Mouse (Mus musculus): ENCODE measurements at regions not wholly inside any gene's neighbourhood (a gene's known extent, or its start where the extent isn't known, plus 50 kb on each side); places are given as distances from the start of the nearest gene placed in this dataset.

DNA sequence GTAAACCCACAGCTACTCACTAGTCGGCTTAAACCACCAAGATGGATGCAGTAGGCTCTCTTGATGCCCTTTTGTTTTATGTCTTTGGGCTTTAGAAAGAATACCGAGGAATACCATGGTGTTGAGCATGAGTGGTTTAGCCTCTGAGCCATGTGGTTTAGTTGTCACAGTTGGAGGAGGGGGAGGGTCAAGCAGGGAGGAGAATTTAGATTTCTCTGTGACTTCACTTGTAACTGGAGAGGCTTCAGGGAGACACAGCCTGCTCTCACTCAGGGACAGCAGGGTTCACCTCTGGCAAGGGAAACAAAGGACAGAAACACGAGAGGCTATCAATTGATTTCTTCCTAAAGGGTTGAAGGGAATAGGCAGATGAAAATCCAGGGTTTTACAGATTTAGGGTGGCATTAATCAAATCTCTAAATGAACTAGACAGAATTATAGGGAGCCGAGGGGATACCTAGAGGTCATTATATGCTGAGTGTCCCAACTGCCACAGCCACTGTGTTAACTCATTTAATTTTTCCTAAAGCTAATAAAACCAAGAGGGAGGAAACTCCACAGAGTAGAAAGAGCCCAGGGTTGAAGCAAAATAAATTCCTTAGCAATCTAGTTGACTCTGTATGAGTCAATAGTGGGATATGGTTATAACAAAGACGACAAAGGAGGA, 2113.7 kb upstream of the 5930422O12Rik start:
- Histone ChIP-seq H3K4me3 (ENCODE audit: insufficient read depth, low read depth, low read length) (no peak overlapping the region), H3K27me3 (ENCODE audit: control insufficient read depth, insufficient read depth, low read length) (no peaks in the 10 kb centered on the region), H3K27ac (replicated peaks; ENCODE audit: insufficient read depth, low read depth, low read length) (no peak overlapping the region), H3K79me2 (ENCODE audit: control insufficient read depth, insufficient read depth, low read length) (no peaks in the 10 kb centered on the region), H3K9ac (ENCODE audit: low read depth, low read length) (no peak overlapping the region), H3K4me1 (ENCODE audit: control insufficient read depth, insufficient read depth, low read length) (no peaks in the 10 kb centered on the region), H3K36me3 (ENCODE audit: control insufficient read depth, insufficient read depth, low read length) (no peaks in the 10 kb centered on the region)
- no peak for DNase-seq (ENCODE audit: extremely low read depth, low read depth, low spot score)
- 78% methylated on average over 5 of the region's 5 CpGs for WGBS
- TF ChIP-seq POLR2A (IDR thresholded peaks at IDR 0.05; ENCODE audit: extremely low read depth, insufficient read depth, low read length) (no peak), CTCF (IDR thresholded peaks at IDR 0.05; ENCODE audit: low read depth, low read length) (no peak)

GRCm38 (mm10) chr8:31315359-31315705, 2113.2 kb upstream of the 5930422O12Rik start:
- Histone ChIP-seq H3K9ac (ENCODE audit: low read depth, low read length) (no peak overlapping the region), H3K27me3 (ENCODE audit: control insufficient read depth, insufficient read depth, low read length) (no peaks in the 10 kb centered on the region), H3K36me3 (ENCODE audit: control insufficient read depth, insufficient read depth, low read length) (no peaks in the 10 kb centered on the region), H3K79me2 (ENCODE audit: control insufficient read depth, insufficient read depth, low read length) (no peaks in the 10 kb centered on the region), H3K4me1 (ENCODE audit: control insufficient read depth, insufficient read depth, low read length) (no peaks in the 10 kb centered on the region), H3K4me3 (ENCODE audit: insufficient read depth, low read depth, low read length) (no peak overlapping the region), H3K27ac (replicated peaks; ENCODE audit: insufficient read depth, low read depth, low read length) (no peak overlapping the region)
- no peak for TF ChIP-seq POLR2A (IDR thresholded peaks at IDR 0.05; ENCODE audit: extremely low read depth, insufficient read depth, low read length)
- no peak for TF ChIP-seq CTCF (IDR thresholded peaks at IDR 0.05; ENCODE audit: low read depth, low read length)
- 82% methylated on average over 8 of the region's 8 CpGs for WGBS
- no peak for DNase-seq (ENCODE audit: extremely low read depth, low read depth, low spot score)

- no peak for TF ChIP-seq POLR2A (IDR thresholded peaks at IDR 0.05; ENCODE audit: extremely low read depth, insufficient read depth, low read length)
- WGBS = 89% methylated on average over 7 of the region's 7 CpGs
- Histone ChIP-seq H3K27me3 (ENCODE audit: control insufficient read depth, insufficient read depth, low read length) (no peaks in the 10 kb centered on the region), H3K79me2 (ENCODE audit: control insufficient read depth, insufficient read depth, low read length) (no peaks in the 10 kb centered on the region), H3K27ac (replicated peaks; ENCODE audit: insufficient read depth, low read depth, low read length) (no peak overlapping the region), H3K36me3 (ENCODE audit: control insufficient read depth, insufficient read depth, low read length) (no peaks in the 10 kb centered on the region), H3K4me1 (ENCODE audit: control insufficient read depth, insufficient read depth, low read length) (no peaks in the 10 kb centered on the region), H3K4me3 (ENCODE audit: insufficient read depth, low read depth, low read length) (no peak overlapping the region), H3K9ac (ENCODE audit: low read depth, low read length) (no peak overlapping the region)
- no peak for DNase-seq (ENCODE audit: extremely low read depth, low read depth, low spot score)
These were observed 2094.8 kb upstream of the 5930422O12Rik start for GRCm38 (mm10) chr8:31333545-31334297.

DNA sequence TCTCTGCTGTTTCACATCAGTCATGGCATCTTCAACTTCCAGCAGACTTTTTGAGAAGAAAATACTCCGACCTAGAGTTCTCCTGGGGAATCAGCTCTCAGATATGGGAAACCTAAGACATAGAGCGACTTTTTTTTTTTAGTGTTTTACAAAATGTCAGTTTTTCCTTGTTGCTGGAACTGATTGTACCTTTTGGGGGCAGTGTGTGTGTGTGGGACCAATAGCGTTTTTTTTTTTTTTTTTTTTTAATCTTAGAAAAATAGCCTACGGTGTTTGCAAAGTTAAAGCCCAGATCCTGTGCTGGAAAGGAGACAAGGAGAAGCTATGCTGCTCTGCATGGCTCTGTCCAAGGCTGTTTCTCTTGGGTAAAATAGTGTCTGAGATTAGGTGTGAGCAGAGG, 2080.0 kb upstream of the 5930422O12Rik start:
- Histone ChIP-seq H3K4me1 (ENCODE audit: control insufficient read depth, insufficient read depth, low read length) (no peaks in the 10 kb centered on the region), H3K27me3 (ENCODE audit: control insufficient read depth, insufficient read depth, low read length) (no peaks in the 10 kb centered on the region), H3K9ac (ENCODE audit: low read depth, low read length) (no peak overlapping the region), H3K4me3 (ENCODE audit: insufficient read depth, low read depth, low read length) (no peak overlapping the region), H3K36me3 (ENCODE audit: control insufficient read depth, insufficient read depth, low read length) (no peaks in the 10 kb centered on the region), H3K27ac (replicated peaks; ENCODE audit: insufficient read depth, low read depth, low read length) (no peak overlapping the region), H3K79me2 (ENCODE audit: control insufficient read depth, insufficient read depth, low read length) (no peaks in the 10 kb centered on the region)
- no peak for TF ChIP-seq POLR2A (IDR thresholded peaks at IDR 0.05; ENCODE audit: extremely low read depth, insufficient read depth, low read length)
- no peak for TF ChIP-seq CTCF (IDR thresholded peaks at IDR 0.05; ENCODE audit: low read depth, low read length)
- WGBS = 81% methylated on average over 4 of the region's 4 CpGs
- no peak for DNase-seq (ENCODE audit: extremely low read depth, low read depth, low spot score)

GRCm38 (mm10) chr8:31369636-31370035, 2058.9 kb upstream of the 5930422O12Rik start:
- Histone ChIP-seq H3K27me3 (ENCODE audit: control insufficient read depth, insufficient read depth, low read length) (no peaks in the 10 kb centered on the region), H3K9ac (ENCODE audit: low read depth, low read length) (no peak overlapping the region), H3K4me1 (ENCODE audit: control insufficient read depth, insufficient read depth, low read length) (no peaks in the 10 kb centered on the region), H3K36me3 (ENCODE audit: control insufficient read depth, insufficient read depth, low read length) (no peaks in the 10 kb centered on the region), H3K27ac (replicated peaks; ENCODE audit: insufficient read depth, low read depth, low read length) (no peak overlapping the region), H3K79me2 (ENCODE audit: control insufficient read depth, insufficient read depth, low read length) (no peaks in the 10 kb centered on the region), H3K4me3 (ENCODE audit: insufficient read depth, low read depth, low read length) (no peak overlapping the region)
- WGBS = 93% methylated on average over 5 of the region's 5 CpGs
- no peak for DNase-seq (ENCODE audit: extremely low read depth, low read depth, low spot score)
- TF ChIP-seq CTCF (IDR thresholded peaks at IDR 0.05; ENCODE audit: low read depth, low read length) = no peak
- TF ChIP-seq POLR2A (IDR thresholded peaks at IDR 0.05; ENCODE audit: extremely low read depth, insufficient read depth, low read length) = no peak
